Mouse (Mus musculus) liver, adult (tissue): ENCODE measurements around the gene Slc36a1.

ENCODE experiments used
- GATA4 ChIP-seq: IDR thresholded peaks from 2 replicates; pipeline ENCODE4 v1.6.1; 2014; ENCODE audit warnings: mild to moderate bottlenecking, low read length; ENCODE audit not compliant: insufficient replicate concordance

Gene Slc36a1

DNA sequence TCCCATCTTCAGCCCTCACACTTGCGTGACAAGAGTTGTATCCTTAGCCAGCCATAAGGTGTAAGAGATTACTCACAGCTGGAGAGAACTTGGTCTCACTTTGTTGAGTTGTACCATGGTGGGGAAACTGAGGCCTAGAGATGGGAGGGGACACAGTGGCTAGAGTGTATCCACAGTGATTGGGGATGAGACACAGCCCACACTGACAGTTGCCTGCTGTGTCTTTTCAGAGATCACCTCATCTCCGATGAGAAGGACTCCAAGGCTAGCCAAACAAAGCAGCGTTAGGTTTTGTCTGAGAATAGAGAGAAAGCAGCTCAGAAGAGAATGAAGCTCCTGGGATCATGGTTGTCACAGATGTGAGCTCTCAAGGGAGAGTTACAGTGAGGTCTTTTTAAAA, 13.9 kb upstream of the Slc36a1 start:
- no peak for TF ChIP-seq GATA4

DNA sequence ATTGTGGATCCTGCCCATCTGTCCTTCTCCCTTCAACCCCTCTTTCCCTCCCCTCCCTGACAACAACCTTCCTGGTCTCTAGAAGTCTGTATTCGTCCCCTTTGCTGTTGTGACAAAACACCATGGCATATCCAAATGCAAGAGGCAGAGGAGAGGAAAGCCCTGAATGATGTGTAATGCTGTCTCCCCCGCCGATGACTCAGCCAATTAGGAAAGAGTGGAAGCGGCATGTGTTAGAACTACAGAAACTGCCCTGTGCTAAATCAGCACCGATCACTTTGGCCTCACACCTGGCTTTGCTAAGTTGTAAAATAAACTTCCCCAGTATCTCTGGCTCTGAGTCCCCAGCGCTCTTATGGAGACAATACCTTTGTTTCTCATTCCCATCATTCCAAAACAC, 7.1 kb upstream of the Slc36a1 start:
- TF ChIP-seq GATA4: no peak

DNA sequence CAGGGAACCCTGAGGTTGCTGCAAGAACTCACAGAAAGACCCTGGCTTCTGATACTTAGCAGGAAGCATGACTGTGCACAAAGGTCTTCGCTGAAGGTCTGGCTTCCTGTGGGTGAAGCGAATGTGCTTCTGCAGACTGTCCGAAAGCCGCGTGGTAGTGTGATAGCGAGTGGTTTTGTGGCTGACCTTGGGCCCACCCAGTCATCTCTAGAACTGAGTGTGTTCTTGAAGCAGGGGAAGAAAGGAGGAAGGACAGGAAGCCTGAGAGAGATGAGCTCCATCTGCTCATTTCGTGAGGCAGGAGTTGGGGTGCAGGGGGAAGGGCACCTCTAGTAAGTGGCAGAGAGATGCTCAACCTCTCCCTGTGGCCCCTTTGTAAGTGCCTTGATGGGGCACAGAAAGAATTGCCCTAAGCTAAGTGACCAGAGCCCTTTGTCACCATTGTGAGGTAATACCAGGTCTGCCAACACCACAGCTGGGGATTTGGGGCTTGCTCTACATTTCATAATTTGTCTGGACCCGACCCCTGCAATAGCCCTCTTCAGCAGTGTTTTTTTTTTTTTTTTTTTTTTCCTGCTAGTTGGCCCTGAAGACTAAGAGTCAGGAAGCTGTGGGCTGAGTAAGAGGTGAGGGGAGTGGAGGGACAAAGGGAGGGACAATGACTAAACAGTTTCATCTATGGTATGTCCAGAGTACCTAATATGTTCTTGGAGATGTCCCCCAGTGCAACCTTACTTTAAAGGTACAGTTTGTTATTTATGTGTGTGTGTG, 6.2 kb upstream of the Slc36a1 start:
- TF ChIP-seq GATA4: no peak

DNA sequence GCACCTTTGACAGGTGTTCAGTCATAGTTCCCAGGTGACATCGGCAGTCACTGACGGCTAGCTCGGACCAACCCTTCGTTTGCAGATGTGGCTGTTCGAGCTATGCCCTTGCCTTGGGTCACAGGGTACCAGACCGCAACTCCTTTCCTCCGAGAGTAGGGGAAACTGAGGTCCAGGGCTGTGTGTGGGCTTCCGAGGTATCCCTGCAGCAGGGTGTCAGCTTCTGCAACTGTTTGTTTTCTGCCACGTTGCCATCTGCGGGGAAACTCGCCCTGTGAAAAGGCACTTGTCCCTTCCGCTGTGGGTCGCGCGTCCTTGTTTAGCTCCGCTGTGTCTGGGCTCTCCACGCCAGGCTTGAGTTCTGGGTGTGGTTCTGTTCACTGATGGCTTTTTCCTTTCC, 452 bp downstream of the Slc36a1 start:
- no peak for TF ChIP-seq GATA4

DNA sequence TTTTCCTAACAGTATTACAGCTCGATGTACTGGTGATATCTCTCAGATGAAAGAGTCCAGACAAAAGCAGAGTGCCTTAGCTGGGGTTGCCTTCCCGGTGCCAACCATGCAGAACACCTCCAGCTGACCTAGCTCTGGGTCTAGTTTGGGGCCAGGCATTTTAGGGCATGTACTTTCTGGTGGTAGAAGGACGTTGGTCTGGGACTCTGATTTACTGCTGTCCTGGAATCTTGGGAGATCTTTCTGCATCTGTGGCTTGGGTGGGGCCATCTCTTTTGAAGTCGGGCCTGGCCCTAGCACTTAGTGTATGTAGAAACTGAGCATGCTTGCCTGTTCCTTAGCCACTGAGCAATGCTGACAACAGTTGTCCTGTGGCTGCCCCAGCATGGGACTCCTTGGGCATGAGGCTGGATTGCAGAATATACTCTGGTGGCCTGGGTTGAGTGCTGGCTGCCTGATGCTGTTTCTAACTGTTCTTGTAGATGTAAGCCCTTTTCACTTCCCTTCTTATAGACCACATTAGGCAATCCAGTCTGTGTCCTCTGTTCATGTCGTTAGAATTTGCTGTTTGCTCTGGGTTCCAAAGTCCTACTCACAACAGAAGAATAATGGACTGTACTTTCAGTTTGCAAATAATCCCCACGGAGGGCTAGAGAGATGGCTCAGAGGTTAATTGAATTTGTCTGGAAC, 4.0 kb downstream of the Slc36a1 start:
- TF ChIP-seq GATA4: no peak; the same call in 1 of the 2 replicates

DNA sequence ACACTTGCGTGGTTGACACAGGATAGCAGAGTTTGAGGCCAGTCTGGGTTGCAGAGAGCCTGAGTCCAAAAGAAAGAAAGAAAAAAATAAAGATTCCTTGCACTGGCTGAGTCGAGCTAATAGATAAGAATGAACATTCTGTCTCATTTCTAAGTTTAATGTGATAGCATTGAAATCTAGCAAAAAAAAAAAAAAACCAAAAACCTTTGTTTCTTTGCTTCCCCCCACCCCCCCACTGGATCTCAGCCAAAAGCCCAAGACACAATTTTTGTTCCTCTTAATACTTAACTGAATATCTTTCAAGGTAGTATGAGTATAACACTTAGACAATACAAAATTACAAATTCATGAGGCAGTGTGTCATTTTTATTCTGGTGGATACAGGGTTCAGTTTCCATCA, 4.9 kb downstream of the Slc36a1 start:
- TF ChIP-seq GATA4: no peak

DNA sequence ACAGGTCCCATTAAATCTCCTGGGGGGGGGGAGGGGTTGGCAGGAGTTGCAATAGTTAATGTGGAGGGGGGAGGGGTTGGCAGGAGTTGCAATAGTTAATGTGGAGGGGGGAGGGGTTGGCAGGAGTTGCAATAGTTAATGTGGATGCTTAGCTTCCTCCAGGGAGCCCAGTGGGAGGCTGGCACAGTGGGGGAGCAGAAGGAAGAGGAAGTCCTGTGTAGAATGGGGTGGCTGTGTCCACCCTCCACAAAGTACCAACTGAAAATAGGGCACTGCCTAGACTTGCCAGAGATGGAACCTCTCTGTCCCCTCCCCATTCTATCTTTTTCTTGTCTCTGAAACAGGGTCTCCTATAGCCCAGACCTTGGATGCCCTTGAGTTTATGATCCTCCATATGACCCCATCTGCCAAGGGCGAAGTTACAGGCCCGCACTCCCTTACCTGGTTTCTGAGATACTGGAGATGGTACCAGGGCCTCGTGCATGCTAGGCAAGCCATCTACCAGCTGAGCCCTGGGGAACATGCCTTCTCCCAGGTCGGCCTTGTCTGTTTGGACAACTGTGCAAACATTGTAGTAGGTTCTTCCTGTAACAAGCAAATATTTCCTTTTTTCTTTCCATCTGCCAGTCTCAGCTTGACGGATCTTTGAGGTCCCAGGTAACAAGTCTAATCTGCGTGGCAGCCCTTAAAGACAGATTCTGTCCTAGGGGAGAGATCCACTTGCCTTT, 5.6 kb downstream of the Slc36a1 start:
- TF ChIP-seq GATA4: no peak

DNA sequence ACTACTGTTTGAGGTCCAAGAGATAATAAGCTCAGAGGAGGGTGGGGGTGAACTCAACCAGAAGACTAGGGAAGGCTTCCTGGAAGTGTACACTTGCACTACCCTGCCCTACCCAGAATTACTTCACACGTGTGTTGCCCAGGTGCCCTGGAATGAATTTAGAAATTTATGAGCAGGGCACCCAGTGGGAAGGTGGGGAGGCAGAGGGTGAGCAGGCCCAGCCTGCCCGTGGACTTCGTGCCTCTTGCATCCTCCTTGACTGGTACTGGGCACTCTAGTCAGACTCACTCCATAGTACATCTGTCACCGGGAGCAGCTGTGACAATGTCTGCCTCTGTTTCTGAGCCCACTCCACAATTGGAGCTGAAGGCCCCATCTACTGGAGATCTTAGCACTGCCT, 9.4 kb downstream of the Slc36a1 start:
- TF ChIP-seq GATA4: no peak

DNA sequence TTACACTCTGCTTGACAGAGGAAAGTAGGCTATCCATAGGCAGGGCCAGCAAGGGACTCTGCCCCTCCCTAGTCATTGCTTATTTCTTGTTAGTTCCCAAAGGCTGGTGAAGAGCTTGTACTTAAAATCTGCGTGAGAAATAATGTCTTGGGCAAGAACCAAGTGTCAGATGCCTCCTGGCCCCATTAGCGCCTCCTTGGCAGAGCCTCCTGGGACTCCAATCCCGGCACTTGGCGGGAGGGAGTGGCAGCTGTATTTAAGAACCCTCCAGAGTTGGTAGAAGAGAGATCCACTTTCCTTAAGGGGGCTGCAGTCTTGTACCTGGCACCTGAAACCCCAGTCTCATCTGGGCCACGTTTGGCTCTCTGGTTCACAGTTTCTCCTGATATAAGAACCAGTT, 10.0 kb downstream of the Slc36a1 start:
- no peak for TF ChIP-seq GATA4

DNA sequence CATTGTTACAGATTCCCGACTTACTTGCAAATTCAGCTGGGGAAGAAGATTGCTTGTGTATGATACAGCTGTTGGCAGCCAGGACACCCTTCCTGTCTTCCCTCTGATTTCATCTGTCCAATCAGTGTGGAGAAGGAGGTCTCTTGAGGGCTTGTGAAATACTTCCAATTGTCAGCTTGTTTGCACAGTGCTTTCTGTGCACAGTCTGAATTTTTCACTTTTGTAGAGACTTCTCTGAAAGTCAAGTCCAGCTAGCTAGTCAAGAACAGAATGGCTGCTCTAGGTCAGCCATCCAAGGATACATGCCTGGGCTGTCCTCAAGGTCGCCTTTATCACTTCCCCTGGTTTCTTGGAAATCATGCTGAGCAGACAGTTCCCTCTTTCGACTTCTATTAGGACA, 10.8 kb downstream of the Slc36a1 start:
- TF ChIP-seq GATA4: no peak

DNA sequence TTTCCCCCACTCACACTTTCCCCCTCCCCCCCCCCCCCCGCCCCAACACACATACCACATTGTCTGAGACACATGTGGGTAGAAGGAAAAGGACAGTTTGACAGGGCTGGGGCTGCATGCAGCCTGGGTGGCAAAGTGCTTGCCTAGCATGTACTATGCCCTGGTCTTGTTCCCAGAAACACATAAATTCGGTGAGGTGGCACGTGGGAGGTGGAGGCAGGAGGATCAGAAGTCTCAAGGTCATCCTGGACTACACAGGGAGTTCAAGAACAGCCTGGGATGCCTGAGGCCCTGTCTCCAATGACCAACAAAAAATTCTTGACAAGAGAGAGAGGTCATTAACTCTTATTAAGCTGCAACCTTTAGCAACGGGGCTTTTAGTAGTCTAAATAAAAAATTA, 11.9 kb downstream of the Slc36a1 start:
- TF ChIP-seq GATA4: no peak

DNA sequence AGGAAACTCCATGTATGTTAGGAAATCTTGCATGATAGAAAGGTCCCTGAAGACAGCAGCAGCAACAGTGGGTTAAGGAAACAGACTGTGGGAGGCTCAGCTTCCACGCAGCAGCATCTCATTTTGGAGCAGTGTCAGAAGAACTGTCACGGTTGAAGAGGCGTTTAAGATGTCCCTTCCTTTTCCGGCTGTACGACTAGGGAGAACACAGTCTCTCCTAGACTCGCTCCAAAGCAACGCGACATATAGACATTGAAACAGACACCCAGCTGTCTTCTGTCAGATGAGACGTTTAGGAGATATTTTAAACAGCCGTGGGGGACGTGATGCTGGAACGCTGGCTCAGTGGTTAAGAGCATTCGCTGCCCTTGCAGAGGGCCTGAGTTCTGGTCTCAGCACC, 12.7 kb downstream of the Slc36a1 start:
- no peak for TF ChIP-seq GATA4

DNA sequence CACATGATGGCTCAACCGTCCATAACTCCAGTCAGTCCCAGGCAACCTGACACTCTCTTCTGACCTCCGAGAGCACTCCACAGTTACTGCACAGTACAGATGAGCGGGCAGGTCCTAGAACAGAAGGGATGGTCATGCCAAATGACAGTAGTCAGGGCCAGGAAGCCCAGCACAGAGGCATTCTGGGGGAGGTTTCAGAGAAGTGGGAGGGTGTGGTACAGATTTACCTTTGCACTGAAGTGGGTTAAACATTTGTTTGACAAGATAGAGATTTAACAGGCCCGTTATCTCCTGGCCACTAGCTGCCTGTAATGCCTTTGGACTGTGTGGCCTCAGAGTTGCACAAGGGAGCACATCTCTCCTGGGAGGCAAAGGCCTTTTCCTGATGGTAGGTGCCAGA, 13.3 kb downstream of the Slc36a1 start:
- TF ChIP-seq GATA4: peak; percentile 98

DNA sequence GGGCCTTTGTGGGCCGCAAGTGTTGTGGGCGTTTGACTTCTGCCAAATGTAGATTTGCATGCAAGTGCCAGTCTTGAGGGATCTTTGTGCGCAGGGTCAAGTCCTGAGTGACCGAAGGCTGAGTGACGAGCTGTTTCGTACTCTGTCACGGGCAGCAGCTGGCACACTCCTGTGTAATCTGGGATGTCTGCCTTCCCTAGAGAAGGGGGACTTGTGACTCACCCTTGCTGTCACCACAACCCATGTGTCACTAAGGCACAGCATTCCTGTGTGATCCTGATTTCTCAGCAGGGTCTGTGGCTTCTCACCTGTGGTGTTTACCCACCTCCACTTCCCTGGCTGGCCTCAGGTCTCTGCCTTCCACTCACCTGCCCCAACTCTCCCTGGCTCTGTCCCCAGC, 13.7 kb downstream of the Slc36a1 start:
- TF ChIP-seq GATA4: no peak

DNA sequence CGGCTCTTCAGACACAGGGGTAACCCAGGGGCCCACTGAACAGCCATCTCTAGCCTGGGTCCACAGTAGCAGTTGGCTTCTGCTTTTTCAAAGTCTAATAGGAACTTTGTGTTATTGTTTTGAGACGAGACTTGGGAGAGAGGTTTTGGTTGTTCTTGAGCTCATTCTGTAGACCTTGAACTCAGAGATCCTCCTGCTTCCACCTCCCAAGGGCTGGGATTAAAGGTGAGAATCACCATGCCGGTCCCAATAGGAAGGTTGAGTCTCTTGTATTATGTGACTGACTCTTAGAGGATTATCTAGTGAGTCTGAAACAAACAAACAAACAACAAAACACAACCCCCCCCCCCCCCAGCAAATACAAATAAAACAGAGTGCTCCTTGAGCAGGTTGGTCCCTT, 14.3 kb downstream of the Slc36a1 start:
- TF ChIP-seq GATA4: no peak

DNA sequence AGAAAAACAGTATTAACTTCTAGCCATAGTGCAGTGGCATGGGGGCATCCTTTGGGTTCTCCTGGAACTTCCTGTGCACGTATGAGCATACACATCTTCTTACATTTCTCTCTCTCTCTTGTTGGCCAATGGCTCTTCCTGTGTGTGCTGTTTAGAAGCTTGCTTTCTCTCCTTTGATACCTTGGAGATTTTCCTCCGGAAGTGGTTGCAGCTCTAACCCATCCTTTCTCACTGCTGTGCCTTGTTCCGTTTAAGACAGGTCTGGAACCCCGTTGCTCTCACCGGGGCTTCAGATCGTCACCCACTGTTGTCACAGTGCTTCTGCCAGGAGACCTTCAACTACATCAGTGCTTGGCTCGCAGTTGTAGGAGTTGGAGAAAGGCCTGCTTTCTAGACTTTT, 17.2 kb downstream of the Slc36a1 start:
- TF ChIP-seq GATA4: no peak

DNA sequence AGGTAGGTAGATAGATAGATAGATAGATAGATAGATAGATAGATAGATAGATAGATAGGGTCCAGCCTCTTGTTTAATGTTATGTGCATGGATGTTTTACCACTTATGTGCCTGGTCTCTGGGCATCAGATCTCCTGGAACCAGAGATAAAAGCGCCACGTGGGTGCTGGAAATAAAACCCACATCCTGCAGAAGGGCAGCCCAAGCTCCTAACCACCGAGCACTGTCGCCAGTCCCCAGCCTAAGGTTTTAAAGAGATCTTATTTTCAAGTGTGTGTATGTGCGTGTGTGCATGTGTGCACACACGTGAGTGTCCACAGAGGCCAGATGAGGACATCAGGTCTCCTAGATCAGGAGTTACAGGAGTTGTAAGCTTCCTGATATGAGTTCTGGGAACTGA, 26.9 kb downstream of the Slc36a1 start:
- no peak for TF ChIP-seq GATA4

DNA sequence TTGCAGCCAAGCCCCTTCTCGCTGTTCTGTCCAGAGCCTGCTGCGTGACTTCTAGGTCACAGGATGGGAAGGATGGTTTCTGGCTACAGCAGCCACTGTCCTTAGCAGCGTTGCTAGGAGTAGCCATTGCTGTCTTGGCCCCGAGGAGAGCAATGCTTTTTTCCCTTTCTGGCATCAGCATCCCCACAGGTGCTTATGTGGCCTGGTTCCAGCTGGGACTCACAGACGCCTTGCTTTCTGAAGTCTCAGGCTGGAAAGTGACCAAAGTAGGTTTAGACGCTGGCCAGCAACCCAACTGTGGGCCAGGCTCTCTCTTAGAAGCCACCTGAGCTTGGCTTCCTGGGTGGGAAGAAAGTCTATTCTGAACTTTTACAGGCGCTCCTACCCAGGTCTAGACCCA, 30.1 kb downstream of the Slc36a1 start:
- TF ChIP-seq GATA4: no peak
